Mouse (Mus musculus): ENCODE measurements at regions not wholly inside any gene's neighbourhood (a gene's known extent, or its start where the extent isn't known, plus 50 kb on each side); places are given as distances from the start of the nearest gene placed in this dataset.

DNA sequence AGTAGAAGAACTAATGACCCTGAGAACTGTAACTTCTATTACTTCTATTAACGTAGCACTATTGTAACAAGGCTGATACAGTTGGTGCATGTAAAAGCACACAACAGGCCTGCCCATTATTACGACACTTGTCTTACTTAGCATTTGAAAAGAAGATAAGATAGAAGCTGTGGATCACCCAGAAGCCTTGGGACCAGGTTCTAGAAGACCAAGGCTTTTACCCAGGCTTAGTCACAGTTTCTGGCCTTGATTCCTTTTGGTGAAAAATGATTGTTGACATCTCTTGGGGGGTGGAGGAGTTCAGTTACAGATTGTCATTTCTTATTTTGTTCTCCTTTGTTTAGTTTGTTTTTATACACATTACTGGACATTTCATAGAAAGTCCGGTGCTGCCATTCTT lies 52.7 kb upstream of the Hmgn3 start:
- Histone ChIP-seq H3K9ac (replicated peaks; ENCODE audit: low read depth, low read length) (no peak overlapping the region), H3K27me3 (replicated peaks; ENCODE audit: control insufficient read depth, insufficient read depth, low read length) (no peaks in the 10 kb centered on the region), H3K9me3 (ENCODE audit: control insufficient read depth, low read length) (no peaks in the 10 kb centered on the region), H3K36me3 (ENCODE audit: control insufficient read depth, insufficient read depth) (no peaks in the 10 kb centered on the region), H3K27ac (ENCODE audit: low read length) (no peak overlapping the region), H3K4me1 (replicated peaks; ENCODE audit: control insufficient read depth, insufficient read depth, low read length) (0 out of 2 replicates have a peak, but pooled peaks cover 5% of the 10 kb centered on the region), H3K4me2 (ENCODE audit: low read length) (no peak overlapping the region), H3K4me3 (replicated peaks; ENCODE audit: low read length) (no peak overlapping the region)
- 84% methylated on average over 3 of the region's 3 CpGs for WGBS
- ATAC-seq, result no peak

DNA sequence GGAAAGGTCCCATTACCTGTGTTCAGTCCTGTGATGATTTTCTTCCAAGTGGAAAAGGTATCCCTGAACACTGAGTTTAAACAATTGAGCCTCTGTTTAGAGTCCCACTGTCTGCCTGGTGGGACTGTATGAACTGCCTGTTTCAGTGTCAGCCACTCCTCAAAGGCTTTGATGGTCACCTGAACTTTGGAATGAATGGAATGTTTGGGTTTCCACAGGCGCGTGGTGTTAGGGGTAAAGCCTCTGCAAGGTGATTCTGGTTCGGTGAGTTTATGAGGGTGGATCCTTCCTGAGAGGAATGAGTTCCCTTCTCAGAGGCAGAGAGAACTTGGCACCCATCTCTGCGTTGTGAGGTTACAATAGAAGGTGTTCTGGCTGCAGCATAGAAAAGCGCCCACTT lies 50.5 kb upstream of the Hmgn3 start:
- no peaks in the 10 kb centered on the region for H3K36me3 ChIP-seq (ENCODE audit: control insufficient read depth, insufficient read depth)
- no peak overlapping the region for H3K4me2 ChIP-seq (ENCODE audit: low read length)
- ATAC-seq, result no peak
- H3K4me1 ChIP-seq (replicated peaks; ENCODE audit: control insufficient read depth, insufficient read depth, low read length), result 0 out of 2 replicates have a peak, but pooled peaks cover 5% of the 10 kb centered on the region
- H3K27me3 ChIP-seq (replicated peaks; ENCODE audit: control insufficient read depth, insufficient read depth, low read length), result no peaks in the 10 kb centered on the region
- H3K9me3 ChIP-seq (ENCODE audit: control insufficient read depth, low read length), result no peaks in the 10 kb centered on the region
- no peak overlapping the region for H3K4me3 ChIP-seq (replicated peaks; ENCODE audit: low read length)
- no peak overlapping the region for H3K9ac ChIP-seq (replicated peaks; ENCODE audit: low read depth, low read length)
- WGBS, result 73% methylated on average over 5 of the region's 5 CpGs
- H3K27ac ChIP-seq (ENCODE audit: low read length), result no peak overlapping the region
